Mouse (Mus musculus) heart, postnatal 25 days (tissue): Measurements from ENCODE around the gene Crxos. TPM values are rescaled to one million over a fixed set of nuclear protein-coding genes. Genes with fewer than 3 reads are reported as not detected.
"Not testable (repeated sequence)": the region's sequence is repeated elsewhere in the genome, so short reads cannot be mapped to it uniquely, and the experiment has no call there.

Source experiments
- DNase-seq: peaks from one replicate; pipeline ENCODE4 v3.0.0; 2022; ENCODE audit warnings: low spot score
- intact Hi-C: fragments of 180-260 bp; cut with DNase I; formaldehyde crosslinking; loops from one replicate; pipeline ENCODE4 v1.15.1; 2025
- total RNA-seq, 2 experiments: library from RNA; stranded (reverse); gene quantifications; 2 replicates each; pipeline ENCODE4 v1.2.3; 2021

The Crxos gene
- total RNA-seq = not detected

GRCm38 (mm10) chr7:15882317-15882716 lies at the start of gene Crxos:
Gene Crxos, plus strand, starts transcription at chr7:15882617.
- no peak for DNase-seq

DNA sequence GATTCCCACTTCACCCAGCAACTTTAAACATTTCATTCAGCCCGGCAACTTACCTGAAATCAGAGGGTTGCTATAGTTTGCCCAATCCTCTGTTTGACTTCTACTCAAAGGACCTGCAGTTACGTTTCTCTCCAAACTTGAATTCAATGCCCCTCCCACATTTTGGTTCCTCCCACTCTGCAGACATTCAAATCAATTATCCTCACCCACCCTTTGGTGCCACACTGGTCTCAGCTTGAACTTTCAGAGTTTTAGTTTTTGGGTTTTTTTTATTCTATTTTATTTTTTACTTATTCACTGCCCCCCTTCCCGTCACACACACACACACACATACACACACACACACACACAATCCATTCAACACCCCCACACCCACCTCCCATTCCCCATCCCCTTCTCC lies 42.8 kb upstream of the Crxos start, which contains the start of gene Obox6:
Obox6 (minus strand) TSS at position 101 of the 400 bp plus-strand sequence.
- DNase-seq = no peak
- intact Hi-C loops = no loop called here

More at GRCm38 (mm10) chr7:15882317-15882716, at the start of gene Crxos:
- intact Hi-C loops = no loop called here

- intact Hi-C loops = loop anchor here (1.0 kb wide), 1 partner anchor 53 kb away; no protein-coding TSS in a partner anchor
- no peak for DNase-seq
These were observed 22.8 kb upstream of the Crxos start for GRCm38 (mm10) chr7:15859657-15860056.

DNA sequence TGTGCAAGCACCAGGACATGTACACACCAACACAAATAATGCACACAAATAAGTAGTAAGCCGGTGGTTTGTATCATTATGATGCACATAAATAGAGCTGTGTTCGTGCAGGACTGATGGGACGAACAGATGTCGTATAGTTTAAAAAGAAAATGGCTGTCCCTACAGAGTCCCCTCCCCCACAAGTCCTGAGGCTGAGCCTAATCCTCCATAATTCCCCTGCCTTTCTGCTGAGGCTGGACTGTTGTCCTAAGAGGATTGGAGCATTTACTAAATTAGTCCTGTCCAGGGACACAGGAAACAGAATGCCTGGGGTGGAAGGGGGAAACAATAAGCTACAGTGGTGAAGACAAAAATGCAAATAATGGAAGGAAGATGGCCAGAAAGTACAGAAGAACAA lies 18.3 kb upstream of the Crxos start:
- no peak for DNase-seq
- intact Hi-C loops = no loop called here

GRCm38 (mm10) chr7:15879756-15880155 lies 2.7 kb upstream of the Crxos start, which contains the start of gene Crx:
Gene Crx, minus strand, starts transcription at chr7:15879968.
- DNase-seq = no peak
- intact Hi-C loops = no loop called here

DNA sequence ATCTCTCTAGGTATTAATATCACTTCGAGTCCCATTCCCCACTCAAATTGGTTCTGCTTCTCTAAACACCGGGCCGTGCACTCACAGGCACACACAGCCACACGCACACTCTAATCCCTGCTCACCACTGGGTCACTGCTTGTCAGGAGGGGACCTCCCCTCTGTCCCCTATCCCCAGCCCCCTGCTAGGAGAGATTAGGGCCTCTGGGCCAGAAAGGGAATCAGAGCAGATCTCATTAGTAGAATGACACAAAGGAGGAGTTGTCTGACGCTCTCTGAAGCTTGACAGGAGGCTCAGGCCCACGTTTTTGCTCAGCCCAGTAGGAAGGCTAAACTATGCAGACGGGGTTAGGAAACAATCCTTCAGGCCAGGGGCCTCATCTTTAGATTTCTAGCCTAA lies 1.0 kb upstream of the Crxos start:
- no peak for DNase-seq
- intact Hi-C loops = no loop called here

DNA sequence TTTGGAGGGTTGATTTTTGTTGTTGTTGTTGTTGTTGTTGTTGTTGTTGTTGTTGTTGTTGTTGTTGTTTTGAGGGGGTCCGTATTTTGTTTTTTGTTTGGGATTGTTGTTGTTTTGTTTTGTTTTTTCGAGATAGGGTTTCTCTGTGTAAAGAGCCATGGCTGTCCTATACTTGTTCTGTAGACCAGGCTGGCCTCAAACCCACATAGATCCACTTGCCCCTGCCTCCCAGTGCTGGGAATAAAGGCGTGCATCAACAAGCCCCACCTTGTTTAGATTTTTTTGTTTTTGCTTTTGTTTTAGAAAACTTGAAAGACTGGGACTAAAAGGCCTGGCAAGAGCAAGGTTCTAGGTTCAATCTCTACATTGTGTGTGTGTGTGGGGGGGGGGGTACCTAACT lies 586 bp upstream of the Crxos start:
- intact Hi-C loops = no loop called here
- no peak for DNase-seq

DNA sequence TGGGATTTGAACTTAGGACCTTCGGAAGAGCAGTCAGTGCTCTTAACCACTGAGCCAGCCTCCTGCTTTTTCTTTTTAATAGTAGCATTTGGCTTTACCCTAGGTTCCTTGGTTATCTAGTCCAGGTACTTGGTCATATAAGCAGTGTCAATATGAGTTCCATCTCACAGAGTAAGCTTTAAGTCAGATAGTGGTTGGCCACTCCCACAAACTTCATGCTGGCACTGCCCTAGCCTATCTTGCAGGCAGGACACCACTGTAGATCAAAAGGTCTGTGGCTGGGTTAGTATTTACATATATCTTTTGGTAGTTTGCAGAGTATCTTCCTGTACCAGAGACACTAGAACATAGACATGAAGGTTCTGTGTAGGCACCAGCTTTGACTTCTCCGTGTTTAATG lies 1.7 kb downstream of the Crxos start:
- DNase-seq = no peak
- intact Hi-C loops = no loop called here

DNA sequence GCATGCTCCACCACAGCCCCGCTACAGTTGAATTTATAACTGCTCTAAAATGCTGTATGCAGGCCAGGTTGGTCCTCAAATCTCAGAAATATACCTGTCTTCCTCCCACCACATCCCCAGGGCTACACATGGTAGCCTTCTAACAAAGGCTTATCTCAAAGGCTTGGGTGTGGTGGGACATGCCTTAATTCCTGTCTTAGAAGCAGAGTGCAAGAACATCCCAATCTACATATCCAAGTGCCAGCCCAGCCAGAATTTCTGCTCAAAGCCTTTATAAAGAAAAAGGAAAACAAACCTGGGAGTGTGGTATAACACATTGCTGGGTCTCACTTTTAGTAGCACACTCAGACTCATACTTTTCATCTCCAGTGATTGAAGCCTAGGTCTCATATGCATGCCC lies 11.8 kb downstream of the Crxos start:
- DNase-seq = no peak
- intact Hi-C loops = no loop called here

DNA sequence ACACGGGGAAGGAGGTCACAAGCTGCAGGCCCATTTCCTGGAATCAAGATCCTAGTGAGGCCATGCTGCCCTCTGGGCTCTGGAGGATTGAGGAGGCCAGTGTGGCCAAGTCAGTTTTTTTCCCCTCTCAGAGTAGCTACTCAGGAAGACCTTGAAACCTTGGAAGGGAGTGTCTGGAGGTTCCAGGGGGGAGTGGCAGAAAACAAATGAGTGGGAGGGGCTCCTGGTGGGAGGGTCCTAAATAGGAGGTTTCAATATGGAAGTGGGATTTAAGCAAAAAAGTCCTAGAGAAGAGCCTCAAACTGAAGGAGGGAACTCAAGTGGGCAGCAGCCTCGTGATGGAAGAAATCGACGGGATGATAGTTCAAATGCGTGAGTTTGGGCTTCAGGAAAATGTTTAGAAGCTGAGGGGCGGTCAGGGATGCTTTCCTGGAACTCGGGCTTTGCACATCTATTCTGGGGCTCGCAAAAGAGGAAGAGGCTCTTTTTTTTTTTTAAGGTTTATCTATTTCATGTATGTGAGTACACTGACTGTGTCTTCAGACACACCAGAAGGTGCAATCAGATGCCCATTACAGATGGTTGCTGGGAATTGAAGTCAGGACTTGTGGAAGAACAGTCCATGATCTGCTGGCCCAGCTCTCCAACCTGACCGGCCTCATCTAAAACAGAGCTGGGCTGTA lies 19.1 kb downstream of the Crxos start:
- DNase-seq = no peak

GRCm38 (mm10) chr7:15905861-15906260 lies 23.4 kb downstream of the Crxos start:
- intact Hi-C loops = no loop called here
- no peak for DNase-seq

More for the DNA sequence above, 19.1 kb downstream of the Crxos start:
- intact Hi-C loops = no loop called here

GRCm38 (mm10) chr7:15906602-15907001 lies 24.2 kb downstream of the Crxos start:
- no peak for DNase-seq
- intact Hi-C loops = no loop called here

GRCm38 (mm10) chr7:15907971-15908590 lies 25.7 kb downstream of the Crxos start:
- intact Hi-C loops = no loop called here
- no peak for DNase-seq

DNA sequence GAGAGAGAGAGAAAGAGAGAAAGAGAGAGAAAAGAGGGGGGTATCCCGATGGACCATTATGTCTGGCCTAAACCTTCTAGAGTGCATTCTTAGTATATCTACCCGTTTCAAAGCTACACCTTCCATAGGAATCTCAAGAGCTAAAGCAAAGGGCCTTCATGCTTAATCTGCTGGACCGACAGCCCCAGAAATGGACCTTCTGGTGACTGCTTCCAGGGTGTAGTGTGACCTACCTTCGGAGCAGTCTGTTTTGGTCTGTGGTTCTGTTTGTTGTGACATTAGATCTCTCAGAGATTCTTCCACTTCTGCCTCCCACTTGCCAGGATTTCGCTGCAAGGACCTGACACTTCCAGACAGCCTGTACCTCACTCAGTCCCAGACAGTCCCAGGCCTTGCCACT lies 28.1 kb downstream of the Crxos start:
- no peak for DNase-seq
- intact Hi-C loops = no loop called here

DNA sequence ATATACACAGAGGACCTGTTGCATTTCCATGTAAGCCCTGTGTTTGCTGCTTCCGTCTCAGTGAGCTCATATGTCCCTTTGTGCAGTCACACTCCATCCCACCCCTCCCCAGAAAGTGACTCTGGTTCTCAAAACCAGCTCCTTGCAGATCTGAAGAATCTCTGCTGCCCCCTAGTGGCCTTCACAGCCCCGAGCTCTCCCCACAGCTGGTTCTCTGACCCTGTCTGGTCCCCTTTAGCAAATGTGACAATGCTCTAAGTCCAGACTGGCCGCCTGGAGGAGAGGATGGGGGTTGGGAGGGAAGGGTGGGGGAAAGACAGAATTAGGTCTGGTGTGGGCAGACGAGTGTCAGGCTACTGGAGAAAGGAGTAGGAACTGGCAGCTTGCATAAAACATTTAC lies 29.8 kb downstream of the Crxos start:
- intact Hi-C loops = loop anchor here (1.0 kb wide), 1 partner anchor 53 kb away; no protein-coding TSS in a partner anchor

GRCm38 (mm10) chr7:15914252-15914651 lies 31.8 kb downstream of the Crxos start:
- intact Hi-C loops = no loop called here
- DNase-seq = no peak

More for the DNA sequence above, 29.8 kb downstream of the Crxos start:
- DNase-seq = no peak

- DNase-seq = no peak
- intact Hi-C loops = no loop called here
These were observed 32.3 kb downstream of the Crxos start for GRCm38 (mm10) chr7:15914751-15915150.

- intact Hi-C loops, DNase-seq: not testable (repeated sequence)
These were observed 33.3 kb downstream of the Crxos start for GRCm38 (mm10) chr7:15915695-15916094.

DNA sequence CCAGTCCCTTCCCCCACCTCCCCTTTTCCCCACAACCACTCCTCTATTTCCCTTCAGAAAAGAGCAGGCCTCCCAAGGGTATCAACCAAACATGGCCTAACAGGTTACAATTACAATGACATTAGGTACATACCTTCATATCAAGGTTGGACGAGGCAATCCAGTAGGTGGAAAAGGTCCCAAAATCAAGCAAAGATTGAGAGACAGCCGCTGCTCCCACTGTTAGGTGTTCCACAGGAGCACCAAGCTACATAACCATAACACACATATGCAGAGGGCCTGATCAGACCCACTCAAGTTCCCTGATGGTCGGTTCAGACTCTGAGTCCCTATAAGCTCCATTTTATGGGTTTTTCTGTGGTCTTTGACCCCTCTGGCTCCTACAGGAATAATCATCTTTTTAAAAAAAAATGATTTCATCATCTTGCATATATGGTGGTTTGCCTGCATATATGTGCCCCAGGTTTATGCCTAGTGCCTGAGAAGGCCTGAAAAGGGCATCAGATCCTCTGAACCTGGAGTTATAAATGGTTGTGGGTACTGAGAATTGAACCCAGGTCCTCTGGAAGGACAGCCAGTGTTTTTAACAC lies 33.8 kb downstream of the Crxos start:
- no peak for DNase-seq
- intact Hi-C loops = no loop called here

GRCm38 (mm10) chr7:15916996-15917395 lies 34.6 kb downstream of the Crxos start:
- intact Hi-C loops = no loop called here
- DNase-seq = no peak

DNA sequence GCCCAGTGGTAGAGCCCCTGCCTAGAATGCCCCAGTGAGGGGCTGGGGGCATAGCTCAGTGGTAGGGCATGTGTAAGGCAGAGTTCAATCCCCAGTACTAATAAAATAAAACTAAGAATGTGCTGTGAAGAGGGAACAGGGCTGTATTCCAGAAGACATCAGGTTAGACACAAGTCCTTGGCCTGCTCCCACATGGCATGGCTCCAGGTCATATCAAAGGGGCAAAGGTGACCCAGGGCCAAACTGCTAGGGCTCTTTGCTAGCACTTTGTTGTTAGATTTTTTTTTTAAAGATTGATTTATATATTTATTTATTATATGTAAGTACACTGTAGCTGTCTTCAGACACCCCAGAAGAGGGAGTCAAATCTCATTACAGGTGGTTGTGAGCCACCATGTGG lies 36.0 kb downstream of the Crxos start:
- DNase-seq = no peak
- intact Hi-C loops = no loop called here
